Mouse (Mus musculus) spleen, adult 2 months (tissue): ENCODE results near the gene Surf2.

ENCODE experiments used
- CTCF ChIP-seq: fragments of 200-500 bp; IDR thresholded peaks from 2 replicates; pipeline ENCODE4 v1.5.1; 2011; ENCODE audit warnings: mild to moderate bottlenecking, inconsistent platforms; ENCODE audit not compliant: insufficient read depth, insufficient read length, insufficient replicate concordance; ENCODE audit errors: extremely low read depth
- POLR2A ChIP-seq: fragments of 200-500 bp; IDR thresholded peaks from 2 replicates; pipeline ENCODE4 v1.6.1; 2011; ENCODE audit warnings: low read depth, low read length, inconsistent platforms

- TF ChIP-seq CTCF (no peak), POLR2A (no peak)
Observed at GRCm38 (mm10) chr2:26956811-26957487, 40.8 kb downstream of the Surf2 start.
